Mouse (Mus musculus) embryo, embryonic 9.5 days (tissue): Measurements from ENCODE around the gene Srsf5.

Source experiments
- DNase-seq: peaks from one replicate; pipeline ENCODE4 v3.0.0-alpha.2; 2017; ENCODE audit errors: extremely low spot score

Gene Srsf5

DNA sequence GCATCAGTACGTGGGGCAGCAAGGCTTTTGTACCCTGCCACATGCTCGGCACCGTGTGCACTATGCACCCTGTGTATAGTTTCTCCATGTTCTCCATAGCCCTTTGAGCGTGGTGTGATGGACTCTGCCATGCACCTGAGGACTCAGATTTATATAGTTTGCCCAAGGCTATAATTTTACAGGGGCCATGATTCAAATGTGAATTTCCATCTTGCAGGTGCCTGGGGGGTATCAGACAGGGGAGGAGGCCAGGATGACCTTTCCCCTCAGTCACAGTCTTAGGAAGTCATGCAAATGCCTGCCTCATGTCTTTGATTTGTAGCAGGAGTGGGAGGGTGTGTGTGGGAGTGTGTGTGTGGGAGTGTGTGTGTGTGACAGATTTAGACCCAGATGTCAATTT, 52.3 kb downstream of the Srsf5 start:
- no peak for DNase-seq

DNA sequence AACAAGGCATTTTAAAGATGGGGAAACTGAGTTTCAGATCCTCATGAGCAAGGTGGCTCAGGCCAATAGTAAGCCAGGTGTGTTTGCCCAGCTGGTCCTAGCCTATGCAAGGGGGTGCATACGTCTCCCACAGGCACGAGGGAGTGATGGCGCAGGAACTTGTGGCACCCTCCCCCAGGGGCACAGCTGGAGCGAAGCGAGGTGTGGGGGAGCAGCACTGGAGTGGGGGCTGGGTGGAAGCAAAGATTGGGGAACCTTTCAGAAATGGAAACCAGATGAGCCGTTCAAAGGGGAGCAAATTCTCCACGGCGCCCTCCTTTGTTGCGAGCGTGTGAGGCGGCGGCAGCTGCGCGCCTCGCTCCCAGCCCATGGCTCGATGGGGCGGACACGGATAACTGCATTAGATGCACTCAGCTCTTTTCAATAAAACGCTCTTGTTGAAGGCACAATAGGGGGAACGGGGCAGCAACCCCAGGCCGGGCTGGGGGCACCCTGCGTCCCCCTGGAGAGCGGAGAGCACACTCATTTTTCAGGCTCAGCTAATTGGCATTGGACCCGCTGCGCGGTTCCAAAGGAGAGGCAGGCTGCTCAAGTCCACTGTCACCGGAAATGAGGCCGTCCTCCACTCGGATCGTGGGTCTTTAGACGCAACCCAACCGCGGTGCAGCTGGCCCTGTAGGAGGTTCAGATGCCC, 53.4 kb downstream of the Srsf5 start:
- peak; percentile 45 for DNase-seq
